Mouse (Mus musculus) heart, postnatal 0 days (tissue): Measurements from ENCODE around the gene Mgat4a.

ENCODE experiments used
- CTCF ChIP-seq: IDR thresholded peaks from 2 replicates; pipeline ENCODE4 v1.5.1; 2016; ENCODE audit warnings: antibody characterized with exemption, control low read depth, low read depth
- EP300 ChIP-seq: IDR thresholded peaks from 2 replicates; pipeline ENCODE4 v1.6.1; 2016; ENCODE audit warnings: antibody characterized with exemption, low read depth

- TF ChIP-seq CTCF (no peak), EP300 (no peak)
These were observed 42.4 kb upstream of the Mgat4a start for GRCm38 (mm10) chr1:37583167-37583566.
